Mouse (Mus musculus) ES-CJ7 (cell line): Measurements from ENCODE around the gene Stambpl1.
"Not testable (repeated sequence)": the region's sequence is repeated elsewhere in the genome, so short reads cannot be mapped to it uniquely, and the experiment has no call there.

ENCODE experiments used
- DNase-seq: peaks from one replicate; pipeline ENCODE4 v3.0.0; 2011; ENCODE audit warnings: low read depth, low spot score

Gene Stambpl1

GRCm38 (mm10) chr19:34198066-34198465 is 6.0 kb downstream of the Stambpl1 start:
- no peak for DNase-seq

- no peak for DNase-seq
Measured at GRCm38 (mm10) chr19:34198901-34199300, 6.9 kb downstream of the Stambpl1 start.

GRCm38 (mm10) chr19:34199488-34199887 is 7.5 kb downstream of the Stambpl1 start:
- DNase-seq, result no peak

GRCm38 (mm10) chr19:34202668-34203067 is 10.6 kb downstream of the Stambpl1 start:
- no peak for DNase-seq

GRCm38 (mm10) chr19:34206128-34206527 is 14.1 kb downstream of the Stambpl1 start:
- not testable (repeated sequence) for DNase-seq

- no peak for DNase-seq
Measured at GRCm38 (mm10) chr19:34206760-34207440, 14.9 kb downstream of the Stambpl1 start.

GRCm38 (mm10) chr19:34209031-34209430 is 17.0 kb downstream of the Stambpl1 start:
- DNase-seq, result peak; percentile 10

GRCm38 (mm10) chr19:34209930-34210581 is 18.0 kb downstream of the Stambpl1 start:
- DNase-seq, result peak; percentile 7

- DNase-seq, result no peak
Measured at GRCm38 (mm10) chr19:34210841-34211240, 18.8 kb downstream of the Stambpl1 start.

GRCm38 (mm10) chr19:34212489-34213250 is 20.6 kb downstream of the Stambpl1 start:
- DNase-seq, result no peak

- DNase-seq, result no peak
Measured at GRCm38 (mm10) chr19:34213251-34213645, 21.2 kb downstream of the Stambpl1 start.

- DNase-seq, result peak; percentile 28
Measured at GRCm38 (mm10) chr19:34214136-34214535, 22.1 kb downstream of the Stambpl1 start.

- no peak for DNase-seq
Measured at GRCm38 (mm10) chr19:34216956-34217355, 24.9 kb downstream of the Stambpl1 start.

GRCm38 (mm10) chr19:34217761-34218160 is 25.7 kb downstream of the Stambpl1 start:
- no peak for DNase-seq

GRCm38 (mm10) chr19:34219260-34219968 is 27.4 kb downstream of the Stambpl1 start:
- DNase-seq, result no peak

- DNase-seq, result no peak
Measured at GRCm38 (mm10) chr19:34220732-34221380, 28.8 kb downstream of the Stambpl1 start.

- peak; percentile 35 for DNase-seq
Measured at GRCm38 (mm10) chr19:34222805-34223204, 30.8 kb downstream of the Stambpl1 start.

- DNase-seq, result no peak
Measured at GRCm38 (mm10) chr19:34231596-34231995, 39.6 kb downstream of the Stambpl1 start.

- peak; percentile 37 for DNase-seq
Measured at GRCm38 (mm10) chr19:34232326-34232725, 40.3 kb downstream of the Stambpl1 start.

- no peak for DNase-seq
Measured at GRCm38 (mm10) chr19:34233944-34234343, 41.9 kb downstream of the Stambpl1 start.

GRCm38 (mm10) chr19:34236049-34236448 is 44.0 kb downstream of the Stambpl1 start:
- DNase-seq, result no peak
